Mouse (Mus musculus): ENCODE results near the gene Clybl.

Clybl gene

DNA sequence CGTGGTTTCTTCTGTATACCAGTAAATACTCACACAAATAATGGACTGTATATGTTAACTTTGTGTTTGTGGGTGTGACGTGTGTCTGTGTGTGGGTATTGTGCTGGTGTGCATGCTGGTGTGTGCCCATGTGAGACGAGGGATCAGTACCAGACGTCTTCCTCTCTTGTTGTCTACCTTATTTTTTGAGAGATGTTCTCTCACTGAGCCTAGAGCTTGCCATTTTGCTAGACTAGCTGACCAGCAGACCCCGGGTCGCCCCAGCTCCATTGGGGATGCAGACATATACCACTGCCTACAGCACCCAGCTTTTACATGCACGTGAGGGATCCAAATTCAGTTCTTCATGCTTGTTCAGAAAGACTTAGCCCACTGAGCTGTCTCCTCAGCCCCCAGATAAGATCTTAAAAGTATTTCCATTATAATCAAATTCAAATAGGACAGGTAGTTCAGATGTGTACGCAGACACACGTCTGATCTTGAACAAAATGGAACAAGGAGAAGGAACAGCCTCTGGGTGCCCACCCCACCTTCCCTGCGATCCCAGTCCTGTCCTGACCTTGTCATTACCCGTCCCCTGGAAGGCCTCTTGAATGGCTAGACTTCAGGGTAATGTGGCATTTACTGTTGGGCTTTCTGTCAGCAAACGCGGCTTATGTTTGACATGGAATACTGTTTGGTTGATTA, 208.3 kb downstream of the Clybl start:
- no peak for DNase-seq

GRCm38 (mm10) chr14:122390935-122391334, 209.4 kb downstream of the Clybl start:
- DNase-seq, result no peak

GRCm38 (mm10) chr14:122393119-122393518, 211.6 kb downstream of the Clybl start:
- DNase-seq, result no peak

GRCm38 (mm10) chr14:122398676-122399075, 217.2 kb downstream of the Clybl start:
- DNase-seq, result no peak

DNA sequence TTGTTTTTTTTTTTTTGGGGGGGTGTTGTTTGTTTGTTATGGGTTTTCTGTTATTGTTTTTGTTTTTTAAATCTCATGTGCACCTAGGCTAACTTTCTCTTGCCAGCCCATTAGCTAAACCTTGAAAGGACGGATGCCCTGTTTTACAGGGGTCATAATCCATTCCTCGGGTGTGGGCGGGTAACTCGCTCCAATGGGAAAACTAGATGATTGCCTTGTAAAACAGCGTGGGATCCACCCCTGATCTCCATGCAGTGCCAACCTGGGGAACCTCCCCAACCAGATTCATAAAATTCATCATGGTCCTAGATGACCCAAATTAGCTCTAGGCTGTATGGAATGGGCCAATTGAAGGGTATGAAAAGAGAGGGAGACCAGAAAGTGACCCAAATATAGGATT, 218.4 kb downstream of the Clybl start:
- DNase-seq, result no peak

DNA sequence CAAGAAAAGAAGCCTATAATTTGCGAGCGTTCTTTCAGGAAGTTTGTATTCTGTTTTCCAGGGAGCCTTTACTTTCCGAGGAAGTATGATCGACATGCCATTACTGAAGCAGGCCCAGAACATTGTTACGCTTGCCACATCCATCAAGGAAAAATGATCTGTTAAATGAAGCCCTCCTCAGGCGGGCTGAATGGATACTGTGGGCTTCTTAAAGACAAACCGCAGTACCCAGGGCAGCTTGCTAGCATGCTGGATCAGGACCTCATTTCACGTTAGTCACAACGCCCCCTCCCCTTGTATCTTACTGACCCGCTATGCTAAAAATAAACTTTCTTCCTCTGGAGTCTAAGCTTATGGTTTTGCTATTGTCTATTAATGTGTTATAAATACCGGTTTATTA, 220.4 kb downstream of the Clybl start:
- DNase-seq, result no peak

DNA sequence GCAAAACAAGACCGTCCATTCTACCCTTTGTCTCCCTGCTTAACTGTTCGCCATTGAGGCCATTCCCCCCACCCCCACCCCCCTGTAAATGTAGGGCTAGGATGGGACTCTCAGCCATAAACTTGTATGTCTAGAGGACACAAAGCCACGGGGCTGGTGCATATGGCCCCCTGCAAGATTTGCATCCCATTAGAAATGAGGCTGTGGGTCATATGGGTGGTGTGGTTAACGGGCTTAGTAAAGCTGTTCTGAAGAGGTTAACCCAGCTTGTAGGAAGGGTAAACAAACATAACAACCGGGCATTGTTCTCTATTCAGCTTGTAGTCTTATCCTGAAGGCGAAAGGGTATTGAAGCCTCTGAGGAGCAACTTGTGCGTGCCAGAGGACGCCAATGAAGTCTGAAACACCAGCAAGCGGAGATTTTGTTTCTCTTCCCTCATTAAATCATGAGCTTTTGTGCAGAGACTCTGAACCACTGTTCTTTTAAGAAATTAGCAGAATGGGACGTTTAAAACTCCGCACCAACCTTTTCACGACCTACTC, 221.3 kb downstream of the Clybl start:
- DNase-seq, result no peak

DNA sequence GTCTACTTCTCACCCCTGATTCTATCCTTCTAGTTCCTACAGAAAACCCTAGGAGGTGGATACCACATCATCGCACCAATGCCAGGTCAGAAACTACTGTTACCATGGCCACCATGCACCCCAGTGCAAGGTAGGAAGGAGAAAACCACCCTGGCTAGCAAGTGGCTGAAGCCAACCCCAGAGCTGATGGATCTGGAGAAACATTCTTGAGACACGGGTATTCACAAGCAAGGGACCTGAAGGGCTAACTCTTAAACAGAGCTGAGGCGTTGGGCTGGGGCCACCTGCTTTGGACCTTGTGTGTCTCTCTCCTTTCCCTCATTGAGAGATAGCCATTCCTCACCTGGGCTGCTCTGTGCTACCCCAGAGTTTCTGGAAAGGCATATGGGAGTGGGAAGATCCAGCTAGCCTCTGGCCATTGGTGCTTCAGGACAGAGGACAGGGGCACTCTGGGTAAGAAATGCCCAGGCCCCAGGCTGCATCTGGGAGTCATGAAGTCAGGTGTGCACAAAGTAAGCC, 222.0 kb downstream of the Clybl start:
- DNase-seq, result no peak

GRCm38 (mm10) chr14:122404596-122405154, 223.2 kb downstream of the Clybl start:
- DNase-seq, result no peak

DNA sequence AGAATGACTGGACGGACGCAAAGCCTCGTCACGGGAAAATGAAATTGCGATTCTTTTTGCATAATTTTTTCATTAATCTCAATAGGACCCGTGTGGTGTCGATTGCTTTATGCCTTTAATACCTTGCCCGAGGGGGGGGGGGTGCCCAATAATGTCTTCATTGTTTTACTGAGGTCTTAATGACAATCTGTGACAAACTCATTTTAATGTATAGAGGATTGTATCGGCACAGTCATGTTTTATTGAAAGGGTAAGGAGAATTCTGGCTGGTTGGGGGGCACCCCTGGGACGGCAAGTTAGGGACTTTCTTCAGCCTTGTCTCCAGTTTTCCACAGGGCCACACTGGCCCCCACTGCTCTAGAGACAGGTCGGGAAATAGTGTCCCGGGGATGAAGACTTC, 223.7 kb downstream of the Clybl start:
- no peak for DNase-seq

- DNase-seq, result no peak
These were observed 224.5 kb downstream of the Clybl start for GRCm38 (mm10) chr14:122405897-122406540.

DNA sequence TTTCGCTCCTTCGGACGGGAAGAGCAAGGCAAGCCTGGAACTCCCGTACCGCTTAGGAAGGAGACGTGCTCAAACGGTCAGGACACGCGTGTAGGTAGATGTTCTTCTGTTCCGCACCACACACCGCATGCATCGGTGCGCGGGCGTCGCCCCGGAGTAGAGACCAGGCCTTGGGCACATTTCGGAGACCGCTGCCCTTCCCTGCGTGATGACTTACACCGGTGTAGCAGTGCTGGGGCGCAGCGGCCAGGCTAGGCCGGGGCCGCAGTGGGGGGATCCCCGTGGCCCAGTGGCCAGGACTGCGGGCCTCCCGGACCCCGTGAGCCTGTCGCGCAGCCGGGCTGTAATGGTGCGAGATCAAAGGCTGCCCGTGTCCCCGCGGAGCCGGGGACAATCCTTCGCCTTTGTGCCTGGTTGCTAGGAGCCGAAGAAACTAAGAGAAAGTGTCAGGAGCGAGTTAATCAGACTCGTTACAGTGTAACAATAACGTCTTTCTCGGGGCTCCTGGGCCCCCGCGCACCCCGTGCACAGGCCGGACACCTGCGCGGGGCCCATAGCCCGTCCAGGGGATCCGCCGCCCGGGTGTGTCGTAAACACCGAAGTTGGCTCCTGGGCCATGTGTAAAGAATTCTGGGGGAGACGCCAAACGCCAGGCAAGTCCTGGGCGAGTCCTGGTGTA, 225.2 kb downstream of the Clybl start:
- peak; percentile 22 for DNase-seq

DNA sequence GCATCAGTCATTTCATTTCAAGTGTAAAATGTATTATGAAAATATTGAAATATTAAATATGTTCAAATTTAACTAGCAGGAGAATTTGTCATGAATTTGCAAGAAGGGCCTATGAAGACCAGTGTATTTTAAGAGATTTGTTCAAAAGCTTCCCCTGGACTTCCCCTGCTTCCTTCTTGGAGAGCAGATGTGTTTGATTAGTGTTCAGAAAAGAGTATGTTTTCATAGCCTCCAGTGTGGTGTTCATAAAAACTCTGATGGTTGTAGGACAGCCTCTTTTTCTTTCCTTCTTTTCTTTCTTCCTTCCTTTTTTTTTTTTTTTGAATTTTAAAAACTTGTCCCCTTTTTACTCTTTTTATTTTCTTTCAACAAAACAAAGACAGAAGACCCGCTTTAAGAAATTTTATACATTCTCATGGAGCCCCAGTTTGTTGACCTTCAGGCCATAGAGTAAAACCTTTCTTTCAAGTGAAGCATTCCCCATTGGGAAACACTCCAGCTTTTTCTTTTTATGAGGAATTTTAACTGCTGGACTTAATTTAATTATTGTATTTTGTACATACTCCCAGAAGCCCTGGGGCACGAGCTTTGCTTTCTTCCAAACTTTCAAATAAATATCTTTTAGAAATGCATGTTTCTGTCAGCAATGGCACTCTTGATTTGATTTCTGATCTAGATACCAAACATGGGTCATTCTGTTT, 231.5 kb downstream of the Clybl start:
- DNase-seq, result no peak

GRCm38 (mm10) chr14:122413542-122413928, 232.0 kb downstream of the Clybl start:
- no peak for DNase-seq

DNA sequence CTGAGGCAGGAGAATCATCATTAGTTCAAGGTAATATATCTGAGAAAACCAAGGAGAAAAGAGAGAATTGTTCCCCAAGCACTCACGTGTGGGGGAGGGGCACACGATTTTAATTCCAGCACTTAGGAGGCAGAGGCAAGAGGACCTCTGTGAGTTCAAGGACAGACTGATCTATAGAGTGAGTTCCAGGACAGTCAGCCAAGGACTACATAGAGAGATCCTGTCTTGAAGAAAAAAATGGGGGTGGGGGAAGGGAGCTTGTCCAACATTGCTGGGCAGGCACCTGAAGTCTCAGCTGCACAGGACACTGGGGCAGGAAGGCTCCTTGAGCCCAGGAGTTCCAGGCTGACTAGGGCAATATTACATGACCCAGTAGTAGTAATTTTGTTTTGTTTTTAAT, 233.3 kb downstream of the Clybl start:
- no peak for DNase-seq

DNA sequence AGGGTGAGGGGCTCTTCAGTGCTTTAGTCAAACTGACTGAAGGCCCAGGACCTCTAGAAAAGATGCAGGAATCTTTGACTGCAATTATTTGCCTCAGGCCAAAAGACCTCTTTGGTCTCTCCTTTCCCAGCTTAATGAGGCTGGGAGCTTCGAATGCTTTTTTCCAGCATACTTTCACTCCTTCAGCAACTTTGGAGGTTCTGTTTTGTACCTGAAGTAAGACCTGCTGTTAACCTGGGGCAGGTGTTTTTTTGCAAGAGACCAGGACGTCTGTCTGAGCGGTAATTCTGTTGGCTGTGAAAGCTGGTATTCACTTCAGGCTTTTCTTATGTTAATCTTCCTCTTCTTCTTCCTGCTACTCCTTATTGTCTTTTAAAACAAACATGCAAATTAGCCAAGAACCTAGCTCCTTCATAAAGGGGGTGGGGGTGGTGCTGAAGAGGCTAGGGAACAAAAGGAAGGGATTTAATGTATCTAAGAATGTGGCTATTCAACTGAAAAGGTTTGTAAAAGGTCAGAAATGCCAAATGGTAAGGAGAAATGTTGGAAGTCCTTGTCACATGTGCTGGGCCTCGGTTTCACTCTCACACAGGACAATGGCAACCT, 234.8 kb downstream of the Clybl start:
- no peak for DNase-seq

GRCm38 (mm10) chr14:122424441-122424840, 242.9 kb downstream of the Clybl start:
- DNase-seq, result no peak

DNA sequence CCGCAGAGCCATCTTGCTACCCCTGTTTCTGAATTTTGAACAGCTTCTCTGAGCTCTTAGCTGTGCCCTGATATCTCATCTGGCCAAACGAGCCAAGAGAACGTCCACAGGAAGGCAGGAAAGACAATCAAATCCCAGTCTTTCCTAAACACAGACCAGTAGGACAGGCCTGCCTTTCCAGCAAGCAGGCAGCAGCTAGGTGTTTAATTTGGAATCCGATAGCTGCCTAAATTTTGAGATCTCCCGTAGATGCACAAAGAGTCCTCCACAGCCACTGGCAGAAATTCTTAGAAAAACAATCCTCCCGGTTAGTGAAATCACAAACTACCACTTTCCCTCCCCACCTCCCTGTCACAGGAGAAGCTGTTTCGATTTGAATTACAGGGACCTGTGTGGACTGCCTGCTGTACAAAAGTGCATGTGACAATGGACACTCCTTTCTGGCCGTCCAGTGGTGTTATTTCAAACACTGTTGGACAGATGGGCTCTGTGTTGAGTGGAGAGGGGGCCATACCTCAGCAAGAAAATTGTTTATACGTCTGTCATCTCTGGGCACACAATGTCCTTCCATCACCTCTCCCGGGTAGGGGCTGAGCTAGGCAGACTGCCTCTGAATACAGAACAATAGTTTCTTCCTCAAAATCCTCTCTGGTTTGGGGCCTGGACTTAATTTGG, 245.2 kb downstream of the Clybl start:
- no peak for DNase-seq

- no peak for DNase-seq
These were observed 245.7 kb downstream of the Clybl start for GRCm38 (mm10) chr14:122427204-122427560.

GRCm38 (mm10) chr14:122427654-122428053, 246.2 kb downstream of the Clybl start:
- no peak for DNase-seq

DNA sequence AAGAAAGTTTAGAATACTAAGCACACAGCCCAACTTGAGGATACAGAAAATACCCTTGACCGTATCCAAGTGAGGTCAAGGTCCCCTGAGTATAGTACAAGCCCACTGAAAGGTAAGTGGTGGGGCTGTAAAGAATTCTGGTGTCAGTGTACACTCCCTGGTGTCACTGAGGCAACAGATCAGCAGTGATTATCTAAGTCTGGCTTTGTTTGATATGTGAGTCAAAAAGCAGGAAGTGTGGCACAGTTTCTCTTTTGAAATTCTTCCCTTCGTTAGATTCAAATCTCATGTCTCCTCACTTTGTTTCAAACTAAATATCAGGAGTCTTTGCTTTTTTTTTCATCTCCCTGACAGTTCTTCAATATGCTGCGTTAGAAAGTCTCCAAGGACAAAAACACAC, 251.1 kb downstream of the Clybl start:
- DNase-seq, result no peak

DNA sequence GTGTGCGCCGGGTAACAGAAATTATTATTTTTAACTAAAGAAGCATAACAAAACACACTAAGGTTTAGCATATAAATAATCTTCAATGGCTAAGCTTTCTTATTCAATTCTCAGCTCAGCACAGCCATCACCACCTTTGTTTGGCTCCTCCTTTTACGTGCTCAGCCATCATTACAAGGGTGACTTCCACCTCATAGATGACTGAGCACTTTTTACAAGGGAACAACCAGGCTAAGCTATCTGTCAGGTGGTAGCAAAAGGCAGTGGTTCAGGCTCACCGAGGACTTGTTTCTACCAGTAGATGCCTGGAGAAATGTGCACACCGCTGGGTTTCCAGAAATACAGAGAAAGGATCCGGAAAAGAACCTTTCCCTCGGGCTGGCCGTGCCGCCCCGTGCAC, 252.5 kb downstream of the Clybl start:
- DNase-seq, result no peak
